Mouse (Mus musculus): ENCODE results near the gene Rgs16. TPM values are rescaled to one million over a fixed set of nuclear protein-coding genes. Genes with fewer than 3 reads are reported as not detected.

Rgs16 gene
- polyA plus RNA-seq, 1 experiment from 2014 or later, result 23.7 TPM

Other genes starting within 250 kb of the Rgs16 start
- gene Npl, start 190.3 kb upstream of the Rgs16 start, polyA plus RNA-seq (2015; fragmentation: Nextera tagmentation; extraction: Ambion mirVana), result 9.5 and 9.9 TPM in 2 replicates
- 1.8 TPM in 2 replicates for gene Rgs8, start 87.3 kb upstream of the Rgs16 start, polyA plus RNA-seq (2015; fragmentation: Nextera tagmentation; extraction: Ambion mirVana)
- gene Rnasel, start 9.1 kb downstream of the Rgs16 start, polyA plus RNA-seq (2015; fragmentation: Nextera tagmentation; extraction: Ambion mirVana), result 12.3 and 12.4 TPM in 2 replicates
- gene Rgsl1, start 103.8 kb downstream of the Rgs16 start, polyA plus RNA-seq (2015; fragmentation: Nextera tagmentation; extraction: Ambion mirVana), result 0.09 TPM in 1 of 2 replicates, not detected in the other
- gene Teddm1b, start 134.0 kb downstream of the Rgs16 start, polyA plus RNA-seq (2015; fragmentation: Nextera tagmentation; extraction: Ambion mirVana), result 0.11 and 0.24 TPM in 2 replicates
- 0.14 TPM in 1 of 2 replicates, not detected in the other for gene Teddm1a, start 151.4 kb downstream of the Rgs16 start, polyA plus RNA-seq (2015; fragmentation: Nextera tagmentation; extraction: Ambion mirVana)
- 106 and 107 TPM in 2 replicates for gene Glul, start 159.6 kb downstream of the Rgs16 start, polyA plus RNA-seq (2015; fragmentation: Nextera tagmentation; extraction: Ambion mirVana)
- gene Teddm2, start 159.9 kb downstream of the Rgs16 start, polyA plus RNA-seq (2015; fragmentation: Nextera tagmentation; extraction: Ambion mirVana), result 0.46 and 0.55 TPM in 2 replicates

Data from limb, embryonic 13.5 days (tissue).